Mouse (Mus musculus) forebrain, embryonic 11.5 days (tissue): ENCODE data around the gene Dlgap1. TPM values are rescaled to one million over a fixed set of nuclear protein-coding genes. Genes with fewer than 3 reads are reported as not detected.

ENCODE experiments used
- ATAC-seq: fragments of 200-750 bp; cut with Nextera tagmentation; replicated peaks from 2 replicates; pipeline ENCODE4 v1.8.0; 2017; ENCODE audit warnings: moderate TSS enrichment; ENCODE audit not compliant: low FRiP score
- DNase-seq: peaks from one replicate; pipeline ENCODE4 v3.0.0-alpha.2; 2017; ENCODE audit warnings: low spot score
- H3K27ac ChIP-seq: fragments of 300-500 bp; sonication (generic); 2 replicates; pipeline ENCODE4 v1.5.1; 2014; ENCODE audit warnings: low read depth, low read length
- H3K27me3 ChIP-seq: fragments of 300-500 bp; sonication (generic); 2 replicates; pipeline ENCODE4 v1.6.1; 2014; ENCODE audit warnings: mild to moderate bottlenecking, low read length, mixed read lengths; ENCODE audit not compliant: control insufficient read depth, insufficient read depth
- H3K36me3 ChIP-seq: fragments of 300-500 bp; sonication (generic); 2 replicates; pipeline ENCODE4 v1.6.1; 2014; ENCODE audit warnings: mild to moderate bottlenecking, low read length, moderate library complexity, mixed read lengths; ENCODE audit not compliant: control insufficient read depth, insufficient read depth
- H3K4me1 ChIP-seq: fragments of 300-500 bp; sonication (generic); replicated peaks from 2 replicates; pipeline ENCODE4 v1.6.1; 2014; ENCODE audit warnings: low read length, mixed read lengths; ENCODE audit not compliant: control insufficient read depth, insufficient read depth
- H3K4me2 ChIP-seq: fragments of 300-500 bp; sonication (generic); 2 replicates; pipeline ENCODE4 v1.6.1; 2014; ENCODE audit warnings: low read depth, mild to moderate bottlenecking, low read length, moderate library complexity, mixed read lengths; ENCODE audit not compliant: severe bottlenecking
- H3K4me3 ChIP-seq: fragments of 300-500 bp; sonication (generic); 2 replicates; pipeline ENCODE4 v1.5.1; 2014; ENCODE audit warnings: low read depth, low read length
- H3K9ac ChIP-seq: fragments of 300-500 bp; sonication (generic); 2 replicates; pipeline ENCODE4 v1.6.1; 2014; ENCODE audit warnings: low read length
- H3K9me3 ChIP-seq: fragments of 300-500 bp; sonication (generic); 2 replicates; pipeline ENCODE4 v1.6.1; 2016; ENCODE audit warnings: low read length, mixed read lengths; ENCODE audit not compliant: control insufficient read depth
- whole genome bisulfite sequencing: fragments of 180-500 bp; shearing (Covaris S2); extraction: QIAGEN DNeasy Blood & Tissue Kit; methylation state at CpG from one replicate; pipeline ENCODE4 v1.1.7; 2014; 5-methylcytosine and 5-hydroxymethylcytosine counted together
- polyA plus RNA-seq: library from polyadenylated mRNA; unstranded; fragments of >200 nt; fragmentation: Nextera tagmentation; extraction: Ambion mirVana; gene quantifications from 2 replicates; pipeline ENCODE4 v1.2.1, GENCODE M21; 2014

Dlgap1 gene
- polyA plus RNA-seq, 1 experiment from 2014 or later = 3.0 TPM

GRCm38 (mm10) chr17:70626396-70626795, 657.5 kb downstream of the Dlgap1 start:
- no peak overlapping the region for H3K9ac ChIP-seq
- H3K27ac ChIP-seq = no peak overlapping the region
- H3K4me2 ChIP-seq = no peak overlapping the region
- H3K4me1 ChIP-seq = no peaks in the 10 kb centered on the region
- ATAC-seq (no peak), DNase-seq (no peak)
- no peaks in the 10 kb centered on the region; the same call in 1 of the 2 replicates for H3K9me3 ChIP-seq
- no peaks in the 10 kb centered on the region for H3K36me3 ChIP-seq
- no peak overlapping the region for H3K4me3 ChIP-seq
- 93% methylated on average over 9 of the region's 9 CpGs for WGBS
- no peaks in the 10 kb centered on the region for H3K27me3 ChIP-seq

- H3K9ac ChIP-seq = no peak overlapping the region
- H3K4me1 ChIP-seq = no peaks in the 10 kb centered on the region
- ATAC-seq (no peak), DNase-seq (no peak)
- no peaks in the 10 kb centered on the region for H3K36me3 ChIP-seq
- H3K27me3 ChIP-seq = no peaks in the 10 kb centered on the region
- H3K4me3 ChIP-seq = no peak overlapping the region
- no peak overlapping the region for H3K4me2 ChIP-seq
- no peaks in the 10 kb centered on the region; the same call in 1 of the 2 replicates for H3K9me3 ChIP-seq
- WGBS = 79% methylated on average over 6 of the region's 6 CpGs
- no peak overlapping the region for H3K27ac ChIP-seq
Observed at GRCm38 (mm10) chr17:70626925-70627324, 658.1 kb downstream of the Dlgap1 start.

DNA sequence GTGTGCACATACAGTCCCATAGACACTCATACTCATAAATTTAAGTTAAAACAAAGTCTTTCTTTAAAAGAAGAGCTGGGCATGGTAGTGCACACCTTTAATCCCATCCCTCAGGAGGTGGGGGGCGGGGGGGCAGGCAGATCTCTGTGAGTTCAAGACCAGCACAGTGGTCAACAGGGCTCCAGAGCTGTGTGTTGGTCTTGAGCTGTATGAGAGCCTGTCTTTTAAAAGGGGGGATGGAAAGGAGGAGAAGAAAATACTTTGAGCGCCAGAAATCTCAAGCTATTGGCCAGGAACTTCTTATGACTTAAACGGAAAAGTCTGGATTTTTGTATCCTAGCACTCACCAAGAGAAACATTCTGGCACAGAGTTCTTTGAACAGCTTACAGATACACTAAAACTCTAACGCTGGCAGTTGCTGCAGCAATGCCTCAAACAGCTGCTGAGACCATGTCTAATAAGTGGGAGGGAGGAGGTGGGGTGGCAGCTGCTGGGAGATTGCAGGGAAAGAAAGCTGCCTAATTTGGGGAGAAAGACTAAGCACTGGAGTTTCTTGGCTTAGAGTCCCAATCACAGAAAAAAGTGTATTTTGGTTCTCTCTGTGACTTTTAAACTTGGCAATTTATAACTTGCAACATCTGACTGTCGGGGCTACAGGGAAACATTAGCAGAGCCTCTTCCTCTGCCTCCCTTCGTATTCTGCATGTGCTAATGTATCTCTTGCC, 660.9 kb downstream of the Dlgap1 start:
- 69% methylated on average over 6 of the region's 6 CpGs for WGBS
- no peaks in the 10 kb centered on the region for H3K36me3 ChIP-seq
- H3K4me2 ChIP-seq = no peak overlapping the region
- DNase-seq (no peak), ATAC-seq (no peak)
- H3K9me3 ChIP-seq = no peaks in the 10 kb centered on the region; the same call in 1 of the 2 replicates
- H3K4me3 ChIP-seq = no peak overlapping the region
- no peaks in the 10 kb centered on the region for H3K4me1 ChIP-seq
- no peak overlapping the region for H3K9ac ChIP-seq
- H3K27me3 ChIP-seq = no peaks in the 10 kb centered on the region
- H3K27ac ChIP-seq = no peak overlapping the region

GRCm38 (mm10) chr17:70633181-70633944, 664.5 kb downstream of the Dlgap1 start:
- H3K4me1 ChIP-seq = no peaks in the 10 kb centered on the region
- no peaks in the 10 kb centered on the region; the same call in 1 of the 2 replicates for H3K9me3 ChIP-seq
- peak overlapping the region; percentile 39; the same call in 1 of the 2 replicates for H3K27ac ChIP-seq
- no peak overlapping the region for H3K4me2 ChIP-seq
- H3K36me3 ChIP-seq = no peaks in the 10 kb centered on the region
- DNase-seq (peak; percentile 91), ATAC-seq (peak; percentile 95)
- H3K4me3 ChIP-seq = no peak overlapping the region
- no peaks in the 10 kb centered on the region for H3K27me3 ChIP-seq
- H3K9ac ChIP-seq = no peak overlapping the region
- 6% methylated on average over 9 of the region's 9 CpGs for WGBS

DNA sequence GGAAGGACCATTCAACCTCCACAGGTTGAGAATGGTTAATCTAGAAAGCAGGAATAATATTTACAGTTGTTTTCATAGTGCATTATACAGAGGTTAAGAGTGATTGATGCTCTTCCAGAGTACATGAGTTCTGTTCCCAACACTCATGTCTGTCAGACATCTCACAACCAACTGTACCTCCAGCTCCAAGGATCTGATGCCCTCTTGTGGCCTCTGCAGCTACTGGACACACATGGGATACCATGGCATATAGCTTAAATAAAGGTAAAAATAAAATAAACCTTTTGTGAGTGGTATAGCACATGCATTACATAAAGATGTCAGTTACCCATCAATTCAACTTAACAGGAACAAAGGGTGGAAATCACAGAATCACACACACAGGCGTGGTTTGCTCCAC, 674.3 kb downstream of the Dlgap1 start:
- Histone ChIP-seq H3K9me3 (no peaks in the 10 kb centered on the region), H3K4me2 (no peak overlapping the region), H3K9ac (no peak overlapping the region), H3K27ac (no peak overlapping the region), H3K27me3 (no peaks in the 10 kb centered on the region), H3K4me1 (no peaks in the 10 kb centered on the region), H3K36me3 (no peaks in the 10 kb centered on the region), H3K4me3 (no peak overlapping the region)
- DNase-seq = no peak
- ATAC-seq = no peak
- WGBS = 80% methylated on average over 1 of the region's 1 CpGs

- H3K9me3 ChIP-seq = peaks cover 6% of the 10 kb centered on the region; the same call in 1 of the 2 replicates
- H3K4me1 ChIP-seq = no peaks in the 10 kb centered on the region
- ATAC-seq (no peak), DNase-seq (no peak)
- H3K27ac ChIP-seq = no peak overlapping the region
- H3K4me2 ChIP-seq = no peak overlapping the region
- H3K36me3 ChIP-seq = no peaks in the 10 kb centered on the region
- no peak overlapping the region for H3K4me3 ChIP-seq
- H3K9ac ChIP-seq = no peak overlapping the region
- no peaks in the 10 kb centered on the region for H3K27me3 ChIP-seq
- 45% methylated on average over 4 of the region's 4 CpGs for WGBS
Observed at GRCm38 (mm10) chr17:70646641-70647040, 677.8 kb downstream of the Dlgap1 start.

- Histone ChIP-seq H3K27ac (no peak overlapping the region), H3K4me3 (no peak overlapping the region), H3K4me1 (no peaks in the 10 kb centered on the region), H3K4me2 (no peak overlapping the region), H3K27me3 (no peaks in the 10 kb centered on the region), H3K9me3 (no peaks in the 10 kb centered on the region), H3K36me3 (no peaks in the 10 kb centered on the region), H3K9ac (no peak overlapping the region)
- ATAC-seq (no peak), DNase-seq (no peak)
- 85% methylated on average over 3 of the region's 3 CpGs for WGBS
Observed at GRCm38 (mm10) chr17:70661382-70661781, 692.5 kb downstream of the Dlgap1 start.

GRCm38 (mm10) chr17:70663992-70664391, 695.1 kb downstream of the Dlgap1 start:
- DNase-seq (no peak), ATAC-seq (no peak)
- no peaks in the 10 kb centered on the region for H3K36me3 ChIP-seq
- H3K27ac ChIP-seq = no peak overlapping the region
- no peak overlapping the region for H3K4me3 ChIP-seq
- no peaks in the 10 kb centered on the region for H3K4me1 ChIP-seq
- 86% methylated on average over 6 of the region's 6 CpGs for WGBS
- no peak overlapping the region for H3K9ac ChIP-seq
- H3K27me3 ChIP-seq = no peaks in the 10 kb centered on the region
- no peaks in the 10 kb centered on the region for H3K9me3 ChIP-seq
- no peak overlapping the region for H3K4me2 ChIP-seq
